Mouse (Mus musculus): ENCODE results near the gene Fmo3. TPM values are rescaled to one million over a fixed set of nuclear protein-coding genes. Genes with fewer than 3 reads are reported as not detected.

The Fmo3 gene
- polyA plus RNA-seq, 1 experiment from 2014 or later: 0.06 TPM

DNA sequence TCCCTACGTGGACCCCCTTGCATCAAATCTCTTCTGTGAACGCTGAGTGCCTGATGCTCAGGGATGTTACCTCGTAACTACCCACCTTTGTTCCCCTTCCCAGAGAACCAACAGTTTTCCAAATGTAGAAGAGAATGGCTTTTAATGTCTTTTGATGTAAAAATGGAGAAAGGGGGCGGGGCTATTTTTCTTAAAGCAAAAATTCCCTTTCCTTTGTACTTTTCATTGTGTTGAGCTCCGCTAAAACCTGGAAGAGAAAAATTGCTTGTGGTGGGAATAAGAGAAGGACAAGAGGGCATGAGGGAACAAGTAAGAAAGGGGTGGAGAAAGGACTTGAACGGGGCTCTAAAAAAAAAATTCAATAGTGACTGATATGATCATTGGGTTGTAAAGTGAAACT, 46.9 kb downstream of the Fmo3 start, which contains the start of gene Fmo6:
Fmo6 (minus strand) TSS at position 101 of the 400 bp plus-strand sequence.
- Histone ChIP-seq H3K27me3 (ENCODE audit: control insufficient read depth, insufficient read depth, low read length) (no peaks in the 10 kb centered on the region), H3K4me2 (replicated peaks; ENCODE audit: low read depth) (no peak within 1 kb of the TSS), H3K27ac (replicated peaks) (0 out of 2 replicates have a peak within 1 kb of the TSS, but pooled peaks have one; percentile 20), H3K36me3 (ENCODE audit: control insufficient read depth, insufficient read depth, low read length) (no peaks in the 10 kb centered on the region), H3K4me1 (replicated peaks; ENCODE audit: control insufficient read depth, insufficient read depth) (no peaks in the 10 kb centered on the region), H3K9ac (ENCODE audit: low read length) (no peak within 1 kb of the TSS), H3K9me3 (ENCODE audit: control insufficient read depth, low read length) (no peaks in the 10 kb centered on the region), H3K4me3 (ENCODE audit: low read depth, low read length) (no peak within 1 kb of the TSS)
- TF ChIP-seq EP300 (optimal IDR thresholded peaks at IDR 0.05): no peak
- TF ChIP-seq CTCF (IDR thresholded peaks at IDR 0.05; ENCODE audit: low read depth): no peak
- DNase-seq (ENCODE audit: low spot score) (no peak), ATAC-seq (ENCODE audit: low FRiP score, low TSS enrichment) (no peak)
- 74% methylated on average over 6 of the region's 6 CpGs for WGBS

DNA sequence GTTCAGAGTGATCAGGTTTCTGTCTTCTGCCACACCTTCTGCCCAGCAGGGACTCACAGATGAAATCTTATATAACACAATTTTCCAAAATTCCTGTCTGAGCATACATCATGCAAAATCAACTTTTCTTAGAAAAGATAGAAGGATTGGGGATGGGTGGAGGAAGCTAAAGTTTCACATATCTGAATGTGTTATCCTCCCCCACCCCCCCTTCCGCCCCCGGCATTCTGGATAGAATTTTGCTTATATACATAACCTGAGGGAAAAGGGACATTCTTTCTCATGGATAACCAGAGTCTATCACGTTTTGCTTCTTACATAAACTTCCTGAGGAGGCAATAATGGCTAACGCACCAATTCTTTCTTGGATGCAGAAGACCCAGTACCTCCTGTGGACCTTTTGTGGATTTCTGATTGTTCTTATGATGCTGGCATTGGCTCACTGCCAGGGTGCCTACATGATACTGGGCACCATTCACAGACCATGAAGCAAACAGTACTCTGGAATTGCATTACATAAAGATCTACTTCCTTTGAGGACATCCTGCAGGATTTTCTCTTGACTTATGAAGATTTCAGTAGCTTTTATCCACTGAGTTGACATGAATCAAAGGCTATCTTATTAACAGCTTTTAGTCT, 49.8 kb downstream of the Fmo3 start:
- ATAC-seq (ENCODE audit: low FRiP score, low TSS enrichment) (no peak), DNase-seq (ENCODE audit: low spot score) (no peak)
- no peaks in the 10 kb centered on the region for H3K4me1 ChIP-seq (replicated peaks; ENCODE audit: control insufficient read depth, insufficient read depth)
- no peaks in the 10 kb centered on the region for H3K27me3 ChIP-seq (ENCODE audit: control insufficient read depth, insufficient read depth, low read length)
- no peak overlapping the region for H3K4me2 ChIP-seq (replicated peaks; ENCODE audit: low read depth)
- no peaks in the 10 kb centered on the region for H3K36me3 ChIP-seq (ENCODE audit: control insufficient read depth, insufficient read depth, low read length)
- no peak overlapping the region for H3K27ac ChIP-seq (replicated peaks)
- H3K9ac ChIP-seq (ENCODE audit: low read length): no peak overlapping the region
- WGBS: 68% methylated on average over 4 of the region's 4 CpGs
- TF ChIP-seq EP300 (optimal IDR thresholded peaks at IDR 0.05) (no peak), CTCF (IDR thresholded peaks at IDR 0.05; ENCODE audit: low read depth) (no peak)
- H3K4me3 ChIP-seq (ENCODE audit: low read depth, low read length): no peak overlapping the region
- H3K9me3 ChIP-seq (ENCODE audit: control insufficient read depth, low read length): no peaks in the 10 kb centered on the region

DNA sequence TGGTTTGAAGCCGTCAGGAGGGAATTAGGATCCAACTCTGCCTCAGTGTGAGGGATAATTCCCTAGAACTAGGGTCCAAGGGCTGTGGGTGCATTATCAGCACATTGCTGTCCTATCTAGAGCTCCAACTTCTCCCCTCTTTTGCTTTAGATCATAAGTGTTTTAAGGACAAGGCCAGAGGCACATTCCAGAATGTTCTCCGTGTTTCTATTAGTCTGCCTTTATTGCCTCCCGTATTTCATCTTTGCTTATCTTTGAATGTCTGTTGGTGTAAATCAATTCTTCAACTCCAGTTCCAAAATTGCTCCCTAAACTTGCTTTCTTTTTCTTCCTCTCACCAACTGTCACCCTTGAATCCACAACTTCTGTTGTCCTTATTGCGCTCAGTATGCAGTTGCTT, 51.9 kb downstream of the Fmo3 start:
- Histone ChIP-seq H3K27me3 (ENCODE audit: control insufficient read depth, insufficient read depth, low read length) (no peaks in the 10 kb centered on the region), H3K4me2 (replicated peaks; ENCODE audit: low read depth) (no peak overlapping the region), H3K27ac (replicated peaks) (no peak overlapping the region), H3K9ac (ENCODE audit: low read length) (no peak overlapping the region), H3K4me1 (replicated peaks; ENCODE audit: control insufficient read depth, insufficient read depth) (no peaks in the 10 kb centered on the region), H3K36me3 (ENCODE audit: control insufficient read depth, insufficient read depth, low read length) (no peaks in the 10 kb centered on the region), H3K9me3 (ENCODE audit: control insufficient read depth, low read length) (no peaks in the 10 kb centered on the region), H3K4me3 (ENCODE audit: low read depth, low read length) (no peak overlapping the region)
- TF ChIP-seq EP300 (optimal IDR thresholded peaks at IDR 0.05): no peak
- no peak for TF ChIP-seq CTCF (IDR thresholded peaks at IDR 0.05; ENCODE audit: low read depth)
- DNase-seq (ENCODE audit: low spot score): no peak
- WGBS: 60% methylated on average over 4 of the region's 4 CpGs
- no peak for ATAC-seq (ENCODE audit: low FRiP score, low TSS enrichment)

DNA sequence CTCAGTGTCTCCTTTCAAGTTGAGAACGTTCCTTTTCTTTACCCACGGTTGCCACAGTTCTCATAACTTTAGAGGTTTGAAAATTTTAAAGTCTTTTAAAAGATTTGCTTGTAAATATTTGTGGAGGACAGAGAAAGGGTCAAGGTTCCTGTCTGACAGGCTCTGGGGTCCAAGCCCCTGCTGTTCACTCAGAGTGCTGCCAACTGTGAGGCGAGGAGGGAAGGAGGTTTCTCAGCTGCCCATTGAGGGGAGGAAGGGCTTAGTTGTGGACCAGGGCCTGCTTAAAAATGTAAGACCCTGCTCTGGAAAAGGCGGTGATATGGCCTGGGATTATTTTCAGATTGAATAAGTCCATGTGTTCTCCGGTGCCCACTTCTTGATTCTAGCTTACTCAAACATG, 52.4 kb downstream of the Fmo3 start:
- 64% methylated on average over 5 of the region's 5 CpGs for WGBS
- no peak overlapping the region for H3K4me2 ChIP-seq (replicated peaks; ENCODE audit: low read depth)
- H3K4me1 ChIP-seq (replicated peaks; ENCODE audit: control insufficient read depth, insufficient read depth): no peaks in the 10 kb centered on the region
- no peaks in the 10 kb centered on the region for H3K9me3 ChIP-seq (ENCODE audit: control insufficient read depth, low read length)
- no peaks in the 10 kb centered on the region for H3K27me3 ChIP-seq (ENCODE audit: control insufficient read depth, insufficient read depth, low read length)
- no peak for DNase-seq (ENCODE audit: low spot score)
- no peak overlapping the region for H3K9ac ChIP-seq (ENCODE audit: low read length)
- H3K36me3 ChIP-seq (ENCODE audit: control insufficient read depth, insufficient read depth, low read length): no peaks in the 10 kb centered on the region
- peak overlapping the region; percentile 40 for H3K27ac ChIP-seq (replicated peaks)
- H3K4me3 ChIP-seq (ENCODE audit: low read depth, low read length): no peak overlapping the region
- TF ChIP-seq EP300 (optimal IDR thresholded peaks at IDR 0.05) (no peak), CTCF (IDR thresholded peaks at IDR 0.05; ENCODE audit: low read depth) (no peak)
- no peak for ATAC-seq (ENCODE audit: low FRiP score, low TSS enrichment)

DNA sequence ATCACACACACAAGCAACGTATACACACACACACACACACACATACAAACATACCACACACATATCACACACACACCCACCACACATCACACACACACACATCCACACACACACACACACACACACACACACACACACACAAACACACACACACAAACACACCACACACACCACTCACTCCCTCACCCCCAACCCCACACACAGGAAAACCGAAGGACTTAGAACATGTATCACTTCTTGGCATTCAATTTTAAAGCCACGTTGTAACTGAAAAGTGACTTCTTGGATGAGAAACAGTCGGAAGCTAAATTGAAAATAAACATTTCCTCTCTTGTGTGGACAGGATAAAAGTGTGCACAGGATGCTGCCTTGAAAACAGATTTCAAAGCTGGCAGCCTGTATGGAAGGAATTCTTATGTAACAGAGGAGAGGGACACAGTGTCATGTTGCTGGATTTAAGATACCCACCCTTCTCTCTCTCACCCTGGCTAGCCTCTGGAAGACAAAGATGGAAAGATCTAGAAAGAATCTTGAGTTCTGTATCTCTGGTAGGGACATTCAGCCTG, 52.9 kb downstream of the Fmo3 start:
- 44% methylated on average over 4 of the region's 4 CpGs for WGBS
- no peak overlapping the region for H3K4me2 ChIP-seq (replicated peaks; ENCODE audit: low read depth)
- no peak for TF ChIP-seq CTCF (IDR thresholded peaks at IDR 0.05; ENCODE audit: low read depth)
- no peak for TF ChIP-seq EP300 (optimal IDR thresholded peaks at IDR 0.05)
- no peak for ATAC-seq (ENCODE audit: low FRiP score, low TSS enrichment)
- H3K36me3 ChIP-seq (ENCODE audit: control insufficient read depth, insufficient read depth, low read length): no peaks in the 10 kb centered on the region
- DNase-seq (ENCODE audit: low spot score): no peak
- no peak overlapping the region for H3K9ac ChIP-seq (ENCODE audit: low read length)
- no peaks in the 10 kb centered on the region for H3K27me3 ChIP-seq (ENCODE audit: control insufficient read depth, insufficient read depth, low read length)
- H3K27ac ChIP-seq (replicated peaks): peak overlapping the region; percentile 40; the same call in 1 of the 2 replicates
- H3K4me3 ChIP-seq (ENCODE audit: low read depth, low read length): no peak overlapping the region
- no peaks in the 10 kb centered on the region for H3K4me1 ChIP-seq (replicated peaks; ENCODE audit: control insufficient read depth, insufficient read depth)
- no peaks in the 10 kb centered on the region for H3K9me3 ChIP-seq (ENCODE audit: control insufficient read depth, low read length)

DNA sequence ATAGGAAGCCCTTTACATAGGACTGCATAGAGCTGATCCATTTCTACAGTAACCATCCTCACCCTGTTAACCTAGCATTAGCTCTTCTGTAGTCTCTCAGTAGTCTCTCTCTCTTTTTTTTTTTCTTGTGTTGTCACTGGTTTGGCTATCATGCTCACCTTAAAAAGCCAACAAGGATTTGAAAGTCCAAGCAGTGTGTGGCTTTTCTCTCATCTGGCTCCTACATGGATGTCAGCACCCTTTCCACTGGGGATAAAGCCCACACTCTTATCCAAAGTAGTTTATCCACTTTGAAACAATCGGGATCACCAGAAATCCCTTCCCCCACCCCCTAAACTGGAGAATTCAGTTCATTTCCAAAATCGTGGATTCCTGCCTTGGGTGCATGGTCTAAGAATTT, 53.7 kb downstream of the Fmo3 start:
- ATAC-seq (ENCODE audit: low FRiP score, low TSS enrichment): no peak
- TF ChIP-seq EP300 (optimal IDR thresholded peaks at IDR 0.05): no peak
- no peak for TF ChIP-seq CTCF (IDR thresholded peaks at IDR 0.05; ENCODE audit: low read depth)
- no peaks in the 10 kb centered on the region for H3K36me3 ChIP-seq (ENCODE audit: control insufficient read depth, insufficient read depth, low read length)
- no peak overlapping the region for H3K27ac ChIP-seq (replicated peaks)
- H3K9me3 ChIP-seq (ENCODE audit: control insufficient read depth, low read length): no peaks in the 10 kb centered on the region
- no peaks in the 10 kb centered on the region for H3K4me1 ChIP-seq (replicated peaks; ENCODE audit: control insufficient read depth, insufficient read depth)
- H3K9ac ChIP-seq (ENCODE audit: low read length): no peak overlapping the region
- no peak overlapping the region for H3K4me3 ChIP-seq (ENCODE audit: low read depth, low read length)
- H3K27me3 ChIP-seq (ENCODE audit: control insufficient read depth, insufficient read depth, low read length): no peaks in the 10 kb centered on the region
- no peak for DNase-seq (ENCODE audit: low spot score)
- 33% methylated on average over 2 of the region's 2 CpGs for WGBS
- H3K4me2 ChIP-seq (replicated peaks; ENCODE audit: low read depth): no peak overlapping the region

Data from stomach, postnatal 0 days (tissue).